Mouse (Mus musculus) layer of hippocampus, postnatal 14 days (tissue): Measurements from ENCODE around the gene Prss54. TPM values are rescaled to one million over a fixed set of nuclear protein-coding genes. Genes with fewer than 3 reads are reported as not detected.
"Not testable (repeated sequence)": the region's sequence is repeated elsewhere in the genome, so short reads cannot be mapped to it uniquely, and the experiment has no call there.

Source experiments
- DNase-seq, 2 experiments: peaks; one replicate each; pipeline ENCODE4 v3.0.0; 2021 to 2022; ENCODE audit warnings: low spot score in 2 of 2, mixed read lengths in 1 of 2
- long read RNA-seq, 2 experiments: library from polyadenylated mRNA; stranded (forward); transcript quantifications; one replicate each; pipeline ENCODE4 v2.0.0; 2021
- total RNA-seq, 2 experiments: library from RNA; stranded (reverse); gene quantifications; 2 replicates each; pipeline ENCODE4 v1.2.3; 2021

Gene Prss54
- under 1 TPM in 1 of 2 experiments, not detected in 1; 0.33 TPM for total RNA-seq
- long read RNA-seq, experiment 1 = 0 reads
- long read RNA-seq, experiment 2 = 0 reads

DNA sequence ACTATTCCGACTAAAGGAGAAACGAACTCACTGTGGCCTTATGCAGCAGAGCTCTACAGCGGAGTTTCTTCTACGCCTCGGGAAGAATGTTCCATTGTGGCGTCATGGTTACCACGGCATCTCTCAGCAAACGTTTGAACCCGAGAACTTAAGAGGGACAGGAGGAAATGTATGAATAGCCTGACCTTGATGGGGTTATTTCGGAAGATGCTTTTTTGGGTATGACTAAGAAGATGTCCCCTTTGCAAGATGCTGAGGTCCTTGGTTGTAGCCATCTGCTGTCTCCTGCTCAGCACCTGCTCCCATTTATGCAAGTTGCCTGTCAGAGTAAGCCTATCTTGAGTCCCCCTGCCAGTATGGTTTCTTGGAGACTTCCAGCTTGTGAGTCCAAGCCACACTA lies at the start of gene Prss54:
Gene Prss54, minus strand, starts transcription at position 101 of the 400 bp plus-strand sequence.
- no peak for DNase-seq

GRCm38 (mm10) chr8:95624833-95625232 lies 48.7 kb upstream of the Prss54 start:
- DNase-seq = no peak

- peak in 1 of 2 experiments; percentile 67 for DNase-seq
Observed at GRCm38 (mm10) chr8:95620046-95620445, 43.9 kb upstream of the Prss54 start.

DNA sequence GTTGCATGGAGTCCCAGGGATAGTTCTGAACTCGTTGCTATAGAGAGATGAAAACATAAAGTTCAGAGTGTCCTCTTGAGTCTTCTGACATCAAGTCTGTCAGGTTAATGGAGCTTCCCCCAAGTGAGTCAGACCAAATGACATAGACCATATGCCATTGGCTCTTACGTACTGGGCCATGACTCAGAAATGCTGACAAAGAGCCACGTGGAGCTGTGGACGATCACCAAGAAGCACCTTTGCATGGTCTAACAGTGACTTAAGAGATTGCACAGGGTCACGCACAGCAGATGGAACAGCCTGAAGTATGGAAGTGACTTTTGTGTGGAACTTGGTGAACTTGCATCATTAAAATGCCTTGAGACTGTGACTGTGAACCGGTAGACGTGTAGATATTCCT lies 40.2 kb upstream of the Prss54 start:
- DNase-seq = no peak

DNA sequence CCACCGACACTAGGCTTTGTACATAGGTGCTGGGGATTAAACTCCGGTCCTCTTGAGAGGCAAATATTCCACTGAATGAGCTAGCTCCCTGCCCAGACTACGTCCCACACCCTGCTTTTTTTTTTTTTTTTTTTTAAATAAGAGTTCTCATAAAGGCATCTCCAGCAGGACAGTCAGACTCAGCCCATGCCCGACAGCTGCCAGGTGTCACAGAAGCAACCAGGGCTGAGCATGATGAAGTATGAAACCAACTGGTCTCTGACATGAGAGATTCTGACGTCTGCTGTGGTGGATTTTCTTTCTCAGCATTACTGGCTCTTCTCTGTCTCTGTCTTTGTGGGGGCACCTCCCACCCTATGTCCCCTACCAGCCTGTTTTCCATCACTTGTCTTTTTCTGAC lies 35.6 kb upstream of the Prss54 start:
- DNase-seq = no peak

DNA sequence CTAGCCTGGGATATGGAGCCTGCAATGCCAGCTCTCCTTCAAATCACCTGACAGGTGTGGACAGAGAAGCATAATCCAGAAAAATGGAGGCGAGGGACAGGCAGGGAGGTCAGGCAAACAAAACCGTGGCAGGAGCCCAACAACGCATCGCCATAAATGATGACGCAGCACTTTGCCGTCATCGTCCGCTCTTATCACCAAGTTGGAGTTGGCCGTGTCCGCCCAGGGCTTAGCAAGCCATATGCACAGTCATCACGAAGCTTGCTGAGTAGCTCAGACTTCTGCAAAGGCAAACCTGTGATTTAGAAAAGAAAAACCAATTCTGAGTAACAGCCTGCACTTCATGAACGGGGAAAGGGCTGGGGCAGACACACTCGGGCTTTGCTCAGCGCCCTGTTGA lies 34.6 kb upstream of the Prss54 start:
- no peak for DNase-seq

DNA sequence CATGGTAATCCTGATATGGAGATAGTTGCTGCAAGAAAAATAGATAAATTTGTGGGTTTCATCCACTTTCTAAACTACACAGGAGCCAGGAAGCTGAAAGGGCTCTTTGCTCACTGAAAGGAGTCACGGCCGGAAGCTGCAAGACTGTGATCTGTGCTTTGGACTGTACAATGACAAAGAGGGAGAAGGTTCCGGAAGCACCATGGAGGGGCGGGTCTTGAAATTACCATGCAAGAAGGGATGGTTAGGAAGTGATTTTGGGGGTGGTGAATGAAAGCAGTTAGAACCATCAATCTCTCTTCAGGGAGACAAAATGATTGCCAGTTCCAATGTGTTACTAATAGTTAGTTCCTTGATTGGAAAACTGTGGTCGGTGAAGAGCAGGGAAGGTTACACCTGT lies 33.3 kb upstream of the Prss54 start:
- no peak for DNase-seq

GRCm38 (mm10) chr8:95607210-95607609 lies 31.1 kb upstream of the Prss54 start:
- DNase-seq = no peak

DNA sequence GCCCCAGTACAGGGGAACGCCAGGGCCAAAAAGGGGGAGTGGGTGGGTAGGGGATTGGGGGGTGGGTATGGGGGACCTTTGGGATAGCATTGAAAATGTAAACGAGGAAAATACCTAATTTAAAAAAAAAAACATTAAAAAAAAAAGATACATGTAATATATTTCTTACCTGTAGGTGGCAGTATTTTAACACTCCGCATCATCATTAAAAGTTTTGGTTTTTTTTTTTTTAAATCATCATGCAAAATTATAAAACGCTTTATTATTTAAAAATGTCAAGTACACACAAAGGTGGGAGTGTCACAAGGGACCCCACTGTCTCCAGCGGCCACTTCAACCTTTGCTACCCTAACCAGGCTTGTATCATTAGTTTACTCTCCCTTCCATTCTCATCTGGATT lies 30.4 kb upstream of the Prss54 start:
- DNase-seq = not testable (repeated sequence)

DNA sequence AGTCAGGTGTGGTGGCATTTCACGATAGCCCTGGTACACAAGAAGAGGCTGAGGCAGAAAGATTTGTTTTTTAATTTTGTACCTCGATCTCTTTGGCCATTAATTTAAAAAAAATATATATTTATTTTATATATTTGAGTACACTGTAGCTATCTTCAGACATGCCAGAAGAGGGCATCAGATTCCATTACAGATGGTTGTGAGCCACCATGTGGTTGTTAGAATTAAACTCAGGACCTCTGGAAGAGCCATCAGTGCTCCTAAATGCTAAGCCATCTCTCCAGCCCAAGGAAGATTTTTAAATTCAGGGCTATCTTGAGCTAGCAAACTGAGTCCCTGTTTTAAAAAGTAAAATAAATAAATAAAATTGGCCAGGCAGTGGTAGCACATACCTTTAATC lies 26.0 kb upstream of the Prss54 start:
- DNase-seq = no peak

GRCm38 (mm10) chr8:95601306-95601705 lies 25.2 kb upstream of the Prss54 start:
- DNase-seq = no peak

- peak; percentile 79 to 82 for DNase-seq
Observed at GRCm38 (mm10) chr8:95599861-95600260, 23.7 kb upstream of the Prss54 start.

- DNase-seq = no peak
Observed at GRCm38 (mm10) chr8:95596841-95597241, 20.7 kb upstream of the Prss54 start.

DNA sequence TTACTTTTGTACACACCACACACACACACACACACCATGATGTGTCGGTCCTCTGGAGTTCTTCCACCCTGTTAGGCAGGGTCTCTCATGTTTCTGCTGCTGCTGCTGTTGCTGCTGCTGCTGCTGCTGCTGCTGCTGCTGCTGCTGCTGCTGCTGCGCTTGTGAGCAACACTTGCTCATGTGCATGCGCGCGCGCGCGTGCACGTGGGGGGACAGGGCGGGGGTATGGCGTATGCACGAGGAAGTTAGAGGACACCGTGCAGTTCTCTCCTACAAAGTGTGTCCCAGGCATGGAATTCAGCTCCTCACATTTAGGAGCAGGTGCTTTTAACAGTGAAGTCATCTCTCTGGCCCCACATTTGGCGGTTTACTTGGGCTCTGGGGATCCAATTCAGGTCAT lies 19.0 kb upstream of the Prss54 start:
- DNase-seq = no peak

- DNase-seq = no peak
Observed at GRCm38 (mm10) chr8:95593439-95594393, 17.6 kb upstream of the Prss54 start.

GRCm38 (mm10) chr8:95592131-95592780 lies 16.1 kb upstream of the Prss54 start:
- DNase-seq = no peak

- no peak for DNase-seq
Observed at GRCm38 (mm10) chr8:95590539-95590938, 14.4 kb upstream of the Prss54 start.

DNA sequence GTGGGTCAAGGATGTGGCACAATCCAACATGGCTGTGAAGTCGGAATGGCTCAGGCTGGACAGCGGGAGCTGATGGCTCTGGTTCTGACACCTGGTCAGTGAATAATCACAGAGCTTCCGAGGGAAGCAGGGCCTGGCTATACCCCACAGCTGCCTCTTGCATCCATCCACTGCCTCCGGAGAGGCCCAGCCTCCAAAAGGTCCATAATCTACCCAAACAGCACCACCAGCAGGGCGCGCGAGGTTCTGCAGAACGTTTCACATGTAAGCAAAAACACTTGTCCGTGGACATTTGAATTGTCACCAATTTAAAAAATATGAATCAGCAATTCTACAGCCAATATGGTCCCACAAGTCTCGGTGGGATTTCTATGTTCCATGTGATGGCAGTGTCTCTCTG lies 13.1 kb upstream of the Prss54 start:
- DNase-seq = no peak

GRCm38 (mm10) chr8:95587339-95587738 lies 11.2 kb upstream of the Prss54 start:
- no peak for DNase-seq

GRCm38 (mm10) chr8:95573146-95573545 lies 3.0 kb downstream of the Prss54 start:
- no peak for DNase-seq

DNA sequence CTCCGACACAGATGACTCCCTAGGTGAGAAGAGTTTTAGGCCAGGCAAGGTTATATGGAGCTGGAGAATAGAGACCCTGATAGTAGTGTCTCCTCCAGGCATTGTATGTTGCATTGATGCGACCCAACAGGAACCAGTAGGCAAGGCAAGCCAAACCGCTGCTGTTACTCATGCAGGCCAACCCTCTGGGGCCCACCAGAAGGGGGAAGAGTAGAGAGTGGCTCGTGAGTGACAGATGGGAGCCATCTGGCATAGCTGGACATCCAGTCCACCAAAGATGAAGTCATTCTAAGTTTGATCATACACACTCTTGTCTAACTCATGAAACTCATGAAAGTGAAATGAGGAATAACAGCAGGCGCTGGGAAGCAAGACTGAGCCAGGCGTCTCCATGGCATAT lies 9.3 kb downstream of the Prss54 start:
- DNase-seq = no peak

- DNase-seq = no peak
Observed at GRCm38 (mm10) chr8:95566217-95566616, 9.9 kb downstream of the Prss54 start.
